Mouse (Mus musculus) T-helper 17 cell (primary cell): ENCODE measurements around the gene Nfkbil1.

Experiments
- in situ Hi-C, 2 experiments: fragments of 300-600 bp; cut with MboI, MseI; formaldehyde crosslinking; loops; 1 replicate in 1 of 2; 2 replicates in 1 of 2; pipeline ENCODE4 v1.15.1; 2025; ENCODE audit warnings: high pct_unique_total_duplicates in 2 of 2

Nfkbil1 gene

GRCm38 (mm10) chr17:35239700-35240099 is 4.1 kb upstream of the Nfkbil1 start:
- in situ Hi-C loops, result loop anchor here (5.0 to 25.0 kb wide), 4 partner anchors 37 to 1127 kb away; partner anchors contain the start of genes Vars (in 2 of the 2), Brd2 (in 1 of the 2), H2-DMa (in 1 of the 2) and Tnf (in 1 of the 2)

GRCm38 (mm10) chr17:35237504-35237903 is 1.9 kb upstream of the Nfkbil1 start:
- in situ Hi-C loops, result loop anchor here (5.0 to 25.0 kb wide), 3 partner anchors 35 to 1125 kb away; partner anchors contain the start of genes Brd2 (in 1 of the 2), H2-DMa (in 1 of the 2), Tnf (in 1 of the 2) and Vars (in 1 of the 2)

- in situ Hi-C loops, result loop anchor here (5.0 to 25.0 kb wide), 3 partner anchors 35 to 1125 kb away; partner anchors contain the start of genes Brd2 (in 1 of the 2), H2-DMa (in 1 of the 2), Tnf (in 1 of the 2) and Vars (in 1 of the 2)
Observed at GRCm38 (mm10) chr17:35236996-35237395, 1.4 kb upstream of the Nfkbil1 start.

- in situ Hi-C loops, result loop anchor here (5.0 to 25.0 kb wide), 3 partner anchors 34 to 1124 kb away; partner anchors contain the start of genes Brd2 (in 1 of the 2), H2-DMa (in 1 of the 2), Tnf (in 1 of the 2) and Vars (in 1 of the 2)
Observed at GRCm38 (mm10) chr17:35236390-35236746, 776 bp upstream of the Nfkbil1 start.

GRCm38 (mm10) chr17:35234903-35235302 is 689 bp downstream of the Nfkbil1 start:
- in situ Hi-C loops, result loop anchor here (5.0 to 25.0 kb wide), 4 partner anchors 33 to 1123 kb away; partner anchors contain the start of genes Brd2 (in 1 of the 2), H2-DMa (in 1 of the 2), Tnf (in 1 of the 2) and Vars (in 1 of the 2)

GRCm38 (mm10) chr17:35234090-35234489 is 1.5 kb downstream of the Nfkbil1 start:
- in situ Hi-C loops, result loop anchor here (5.0 to 25.0 kb wide), 3 partner anchors 62 to 1122 kb away; partner anchors contain the start of genes Brd2 (in 1 of the 2), H2-DMa (in 1 of the 2) and Vars (in 1 of the 2)

GRCm38 (mm10) chr17:35233114-35233980 is 2.2 kb downstream of the Nfkbil1 start, which contains the start of gene Atp6v1g2:
Atp6v1g2 (plus strand) TSS chr17:35233660.
- in situ Hi-C loops, result loop anchor here (5.0 to 25.0 kb wide), 3 partner anchors 61 to 1121 kb away; partner anchors contain the start of genes Brd2 (in 1 of the 2), H2-DMa (in 1 of the 2) and Vars (in 1 of the 2)

- in situ Hi-C loops, result loop anchor here (5.0 to 25.0 kb wide), 3 partner anchors 60 to 1120 kb away; partner anchors contain the start of genes Brd2 (in 1 of the 2), H2-DMa (in 1 of the 2) and Vars (in 1 of the 2)
Observed at GRCm38 (mm10) chr17:35232659-35233058, 2.9 kb downstream of the Nfkbil1 start.

- in situ Hi-C loops, result loop anchor here (5.0 to 25.0 kb wide), 3 partner anchors 60 to 1120 kb away; partner anchors contain the start of genes Brd2 (in 1 of the 2), H2-DMa (in 1 of the 2) and Vars (in 1 of the 2)
Observed at GRCm38 (mm10) chr17:35232043-35232442, 3.5 kb downstream of the Nfkbil1 start.

- in situ Hi-C loops, result loop anchor here (5.0 to 25.0 kb wide), 3 partner anchors 59 to 1119 kb away; partner anchors contain the start of genes Brd2 (in 1 of the 2), H2-DMa (in 1 of the 2) and Vars (in 1 of the 2)
Observed at GRCm38 (mm10) chr17:35231022-35231421, 4.6 kb downstream of the Nfkbil1 start.

- in situ Hi-C loops, result loop anchor here in 1 of 2 experiments (25.0 kb wide), 1 partner anchor 1114 kb away; the partner anchor contains the start of genes Brd2 and H2-DMa
Observed at GRCm38 (mm10) chr17:35226561-35227046, 9.0 kb downstream of the Nfkbil1 start.

- in situ Hi-C loops, result loop anchor here in 1 of 2 experiments (25.0 kb wide), 1 partner anchor 1113 kb away; the partner anchor contains the start of genes Brd2 and H2-DMa
Observed at GRCm38 (mm10) chr17:35225456-35225855, 10.1 kb downstream of the Nfkbil1 start.

- in situ Hi-C loops, result loop anchor here (25.0 kb wide), 2 partner anchors 1037 to 1112 kb away; partner anchors contain the start of genes Psmb8 (in 2 of the 2), Psmb9 (in 2 of the 2), Tap1 (in 2 of the 2) and Brd2 (in 1 of the 2)
Observed at GRCm38 (mm10) chr17:35224641-35225040, 11.0 kb downstream of the Nfkbil1 start.

- in situ Hi-C loops, result loop anchor here (25.0 kb wide), 1 partner anchor 1035 kb away; the partner anchor contains the start of genes Psmb8 (in 2 of the 2), Psmb9 (in 2 of the 2) and Tap1 (in 2 of the 2)
Observed at GRCm38 (mm10) chr17:35222299-35222698, 13.3 kb downstream of the Nfkbil1 start.

GRCm38 (mm10) chr17:35220156-35220952 is 15.2 kb downstream of the Nfkbil1 start, which contains the start of gene Gm16181:
Gm16181 (plus strand) TSS chr17:35220834.
- in situ Hi-C loops, result loop anchor here (25.0 kb wide), 1 partner anchor 1033 kb away; the partner anchor contains the start of genes Psmb8 (in 2 of the 2), Psmb9 (in 2 of the 2) and Tap1 (in 2 of the 2)

- in situ Hi-C loops, result loop anchor here (10.0 to 25.0 kb wide), 2 partner anchors 825 to 1032 kb away; partner anchors contain the start of genes Psmb8 (in 2 of the 2), Psmb9 (in 2 of the 2), Tap1 (in 2 of the 2) and BC051142 (in 1 of the 2)
Observed at GRCm38 (mm10) chr17:35219601-35220041, 16.0 kb downstream of the Nfkbil1 start.

- in situ Hi-C loops, result loop anchor here (10.0 to 25.0 kb wide), 2 partner anchors 824 to 1031 kb away; partner anchors contain the start of genes Psmb8 (in 2 of the 2), Psmb9 (in 2 of the 2), Tap1 (in 2 of the 2) and BC051142 (in 1 of the 2)
Observed at GRCm38 (mm10) chr17:35218516-35219193, 16.9 kb downstream of the Nfkbil1 start.

- in situ Hi-C loops, result loop anchor here (10.0 to 25.0 kb wide), 2 partner anchors 818 to 1026 kb away; partner anchors contain the start of genes Psmb8 (in 2 of the 2), Psmb9 (in 2 of the 2), Tap1 (in 2 of the 2) and BC051142 (in 1 of the 2)
Observed at GRCm38 (mm10) chr17:35213071-35213470, 22.5 kb downstream of the Nfkbil1 start.
